Mouse (Mus musculus) erythroid progenitor cell, adult 5-6 weeks (primary cell): Measurements from ENCODE around the gene Pradc1. TPM values are rescaled to one million over a fixed set of nuclear protein-coding genes. Genes with fewer than 3 reads are reported as not detected.
A peak's percentile ranks its signal among the peaks of the same experiment; 100 is the strongest.

Experiments used
- ATAC-seq: replicated peaks from 2 replicates; pipeline ENCODE4 v1.8.0; 2016; ENCODE audit warnings: moderate number of reproducible peaks, mild to moderate bottlenecking, moderate TSS enrichment, inconsistent platforms; ENCODE audit not compliant: poor library complexity, low FRiP score, severe bottlenecking
- total RNA-seq, 2 experiments: library from RNA; stranded (forward) in 1 of 2; stranded (reverse) in 1 of 2; fragments of 150-400 nt in 1 of 2; fragments of 186-747, 209-891 nt in 1 of 2; gene quantifications; 2 replicates each; pipeline versions ENCODE4 v1.2.3 to v1.2.4; 2015 to 2017; ENCODE audit warnings: low replicate concordance in 2 of 2

Pradc1 gene
- 17.7 and 18.9 TPM in 2 replicates for total RNA-seq (2015; ENCODE audit: low replicate concordance)
- 1.4 and 3.1 TPM in 2 replicates for total RNA-seq (2017; ENCODE audit: low replicate concordance)

- peak; percentile 66 for ATAC-seq
Measured at GRCm38 (mm10) chr6:85451664-85452410, at the start of gene Pradc1. Gene Pradc1 (minus strand): TSS chr6:85451970.

- ATAC-seq = no peak
Measured at GRCm38 (mm10) chr6:85500416-85500815, 48.6 kb upstream of the Pradc1 start.

GRCm38 (mm10) chr6:85498147-85498546 lies 46.4 kb upstream of the Pradc1 start:
- no peak for ATAC-seq

GRCm38 (mm10) chr6:85496976-85497375 lies 45.2 kb upstream of the Pradc1 start:
- ATAC-seq = no peak

- no peak for ATAC-seq
Measured at GRCm38 (mm10) chr6:85491606-85492005, 39.8 kb upstream of the Pradc1 start.

- no peak for ATAC-seq
Measured at GRCm38 (mm10) chr6:85490252-85490651, 38.5 kb upstream of the Pradc1 start.

- ATAC-seq = no peak
Measured at GRCm38 (mm10) chr6:85489717-85490116, 37.9 kb upstream of the Pradc1 start.

- ATAC-seq = no peak
Measured at GRCm38 (mm10) chr6:85488510-85488909, 36.7 kb upstream of the Pradc1 start.

- no peak for ATAC-seq
Measured at GRCm38 (mm10) chr6:85485738-85486137, 34.0 kb upstream of the Pradc1 start.

- ATAC-seq = no peak
Measured at GRCm38 (mm10) chr6:85483843-85484721, 32.3 kb upstream of the Pradc1 start.

- ATAC-seq = no peak
Measured at GRCm38 (mm10) chr6:85480685-85481084, 28.9 kb upstream of the Pradc1 start.

GRCm38 (mm10) chr6:85479979-85480378 lies 28.2 kb upstream of the Pradc1 start:
- no peak for ATAC-seq

GRCm38 (mm10) chr6:85478416-85478815 lies 26.6 kb upstream of the Pradc1 start:
- no peak for ATAC-seq

- ATAC-seq = no peak
Measured at GRCm38 (mm10) chr6:85477366-85477917, 25.7 kb upstream of the Pradc1 start.

GRCm38 (mm10) chr6:85475581-85475980 lies 23.8 kb upstream of the Pradc1 start:
- ATAC-seq = no peak

- no peak for ATAC-seq
Measured at GRCm38 (mm10) chr6:85472542-85472941, 20.8 kb upstream of the Pradc1 start.

GRCm38 (mm10) chr6:85471962-85472361 lies 20.2 kb upstream of the Pradc1 start:
- no peak for ATAC-seq

- no peak for ATAC-seq
Measured at GRCm38 (mm10) chr6:85469660-85470430, 18.1 kb upstream of the Pradc1 start.

GRCm38 (mm10) chr6:85465381-85465780 lies 13.6 kb upstream of the Pradc1 start:
- no peak for ATAC-seq

GRCm38 (mm10) chr6:85459621-85460020 lies 7.9 kb upstream of the Pradc1 start:
- no peak for ATAC-seq
